Mouse (Mus musculus) kidney, adult 2 months (tissue): Measurements from ENCODE around the gene Exosc5.

Source experiments
- CTCF ChIP-seq: fragments of 200-500 bp; conservative IDR thresholded peaks from 2 replicates; pipeline ENCODE4 v1.5.1; 2011; ENCODE audit warnings: low read depth, mild to moderate bottlenecking, control low read depth, low read length, moderate library complexity, mixed read lengths; ENCODE audit not compliant: insufficient read depth, insufficient read length
- POLR2A ChIP-seq: fragments of 200-500 bp; IDR thresholded peaks from one replicate; pipeline ENCODE4 v1.6.1; 2011; ENCODE audit warnings: low read depth, low read length, control low read depth

- no peak for TF ChIP-seq POLR2A
- no peak for TF ChIP-seq CTCF
Measured at GRCm38 (mm10) chr7:25652244-25652759, 6.7 kb upstream of the Exosc5 start.
